Mouse (Mus musculus): ENCODE results near the gene Atp5j. TPM values are rescaled to one million over a fixed set of nuclear protein-coding genes. Genes with fewer than 3 reads are reported as not detected.
A peak's percentile ranks its signal among the peaks of the same experiment; 100 is the strongest.

The Atp5j gene
- polyA plus RNA-seq, 1 experiment = 421 TPM

- Histone ChIP-seq H3K27ac (ENCODE audit: insufficient read depth, low read length) (no peak overlapping the region), H3K27me3 (ENCODE audit: control insufficient read depth, insufficient read depth, low read length, poor library complexity, severe bottlenecking) (no peaks in the 10 kb centered on the region)
- TF ChIP-seq POLR2A (IDR thresholded peaks at IDR 0.05; ENCODE audit: insufficient read depth, low read length) (no peak), CTCF (IDR thresholded peaks at IDR 0.05; ENCODE audit: low read depth, low read length) (no peak), EP300 (IDR thresholded peaks at IDR 0.05; ENCODE audit: insufficient read depth, low read depth, low read length) (no peak)
Observed at GRCm38 (mm10) chr16:84875718-84876035, 40.3 kb upstream of the Atp5j start.

GRCm38 (mm10) chr16:84875012-84875717, 39.7 kb upstream of the Atp5j start:
- Histone ChIP-seq H3K27ac (ENCODE audit: insufficient read depth, low read length) (no peak overlapping the region), H3K27me3 (ENCODE audit: control insufficient read depth, insufficient read depth, low read length, poor library complexity, severe bottlenecking) (no peaks in the 10 kb centered on the region), H3K4me1 (ENCODE audit: control insufficient read depth, insufficient read depth, low read length) (no peaks in the 10 kb centered on the region), H3K9me3 (replicated peaks; ENCODE audit: control insufficient read depth, insufficient read depth, low read length, poor library complexity, severe bottlenecking) (no peaks in the 10 kb centered on the region), H3K36me3 (ENCODE audit: control insufficient read depth, insufficient read depth, low read length, poor library complexity, severe bottlenecking) (no peaks in the 10 kb centered on the region), H3K4me3 (ENCODE audit: low read depth, low read length) (no peak overlapping the region), H3K9ac (ENCODE audit: low read depth, poor library complexity, severe bottlenecking) (no peak overlapping the region)
- TF ChIP-seq POLR2A (IDR thresholded peaks at IDR 0.05; ENCODE audit: insufficient read depth, low read length) (no peak), CTCF (IDR thresholded peaks at IDR 0.05; ENCODE audit: low read depth, low read length) (no peak), EP300 (IDR thresholded peaks at IDR 0.05; ENCODE audit: insufficient read depth, low read depth, low read length) (no peak)

More at GRCm38 (mm10) chr16:84875718-84876035, 40.3 kb upstream of the Atp5j start:
- Histone ChIP-seq H3K9ac (ENCODE audit: low read depth, poor library complexity, severe bottlenecking) (no peak overlapping the region), H3K4me1 (ENCODE audit: control insufficient read depth, insufficient read depth, low read length) (no peaks in the 10 kb centered on the region), H3K36me3 (ENCODE audit: control insufficient read depth, insufficient read depth, low read length, poor library complexity, severe bottlenecking) (no peaks in the 10 kb centered on the region), H3K9me3 (replicated peaks; ENCODE audit: control insufficient read depth, insufficient read depth, low read length, poor library complexity, severe bottlenecking) (0 out of 2 replicates have a peak, but pooled peaks cover 1% of the 10 kb centered on the region), H3K4me3 (ENCODE audit: low read depth, low read length) (no peak overlapping the region)

- no peaks in the 10 kb centered on the region for H3K9me3 ChIP-seq (replicated peaks; ENCODE audit: control insufficient read depth, insufficient read depth, low read length, poor library complexity, severe bottlenecking)
- no peak overlapping the region for H3K4me3 ChIP-seq (ENCODE audit: low read depth, low read length)
- H3K9ac ChIP-seq (ENCODE audit: low read depth, poor library complexity, severe bottlenecking) = no peak overlapping the region
- no peaks in the 10 kb centered on the region for H3K36me3 ChIP-seq (ENCODE audit: control insufficient read depth, insufficient read depth, low read length, poor library complexity, severe bottlenecking)
- H3K27me3 ChIP-seq (ENCODE audit: control insufficient read depth, insufficient read depth, low read length, poor library complexity, severe bottlenecking) = no peaks in the 10 kb centered on the region
- H3K27ac ChIP-seq (ENCODE audit: insufficient read depth, low read length) = no peak overlapping the region
- no peak for TF ChIP-seq POLR2A (IDR thresholded peaks at IDR 0.05; ENCODE audit: insufficient read depth, low read length)
- H3K4me1 ChIP-seq (ENCODE audit: control insufficient read depth, insufficient read depth, low read length) = no peaks in the 10 kb centered on the region
Observed at GRCm38 (mm10) chr16:84873805-84874204, 38.4 kb upstream of the Atp5j start.

- H3K4me1 ChIP-seq (ENCODE audit: control insufficient read depth, insufficient read depth, low read length) = no peaks in the 10 kb centered on the region
- no peak overlapping the region for H3K27ac ChIP-seq (ENCODE audit: insufficient read depth, low read length)
- H3K27me3 ChIP-seq (ENCODE audit: control insufficient read depth, insufficient read depth, low read length, poor library complexity, severe bottlenecking) = no peaks in the 10 kb centered on the region
- no peak overlapping the region for H3K4me3 ChIP-seq (ENCODE audit: low read depth, low read length)
- no peaks in the 10 kb centered on the region for H3K9me3 ChIP-seq (replicated peaks; ENCODE audit: control insufficient read depth, insufficient read depth, low read length, poor library complexity, severe bottlenecking)
- H3K9ac ChIP-seq (ENCODE audit: low read depth, poor library complexity, severe bottlenecking) = no peak overlapping the region
- TF ChIP-seq POLR2A (IDR thresholded peaks at IDR 0.05; ENCODE audit: insufficient read depth, low read length) (no peak), EP300 (IDR thresholded peaks at IDR 0.05; ENCODE audit: insufficient read depth, low read depth, low read length) (no peak), CTCF (IDR thresholded peaks at IDR 0.05; ENCODE audit: low read depth, low read length) (no peak)
- peaks cover 15% of the 10 kb centered on the region for H3K36me3 ChIP-seq (ENCODE audit: control insufficient read depth, insufficient read depth, low read length, poor library complexity, severe bottlenecking)
Observed at GRCm38 (mm10) chr16:84864656-84865055, 29.2 kb upstream of the Atp5j start.

- H3K4me1 ChIP-seq (ENCODE audit: control insufficient read depth, insufficient read depth, low read length) = no peaks in the 10 kb centered on the region
- H3K27ac ChIP-seq (ENCODE audit: insufficient read depth, low read length) = no peak overlapping the region
- no peaks in the 10 kb centered on the region for H3K27me3 ChIP-seq (ENCODE audit: control insufficient read depth, insufficient read depth, low read length, poor library complexity, severe bottlenecking)
- H3K36me3 ChIP-seq (ENCODE audit: control insufficient read depth, insufficient read depth, low read length, poor library complexity, severe bottlenecking) = peaks cover 64% of the 10 kb centered on the region
- TF ChIP-seq EP300 (IDR thresholded peaks at IDR 0.05; ENCODE audit: insufficient read depth, low read depth, low read length) = no peak
- no peak for TF ChIP-seq POLR2A (IDR thresholded peaks at IDR 0.05; ENCODE audit: insufficient read depth, low read length)
- TF ChIP-seq CTCF (IDR thresholded peaks at IDR 0.05; ENCODE audit: low read depth, low read length) = no peak
- H3K9me3 ChIP-seq (replicated peaks; ENCODE audit: control insufficient read depth, insufficient read depth, low read length, poor library complexity, severe bottlenecking) = no peaks in the 10 kb centered on the region
- no peak overlapping the region for H3K9ac ChIP-seq (ENCODE audit: low read depth, poor library complexity, severe bottlenecking)
- no peak overlapping the region for H3K4me3 ChIP-seq (ENCODE audit: low read depth, low read length)
Observed at GRCm38 (mm10) chr16:84853492-84853891, 18.1 kb upstream of the Atp5j start.

- TF ChIP-seq EP300 (IDR thresholded peaks at IDR 0.05; ENCODE audit: insufficient read depth, low read depth, low read length) (no peak), POLR2A (IDR thresholded peaks at IDR 0.05; ENCODE audit: insufficient read depth, low read length) (no peak), CTCF (IDR thresholded peaks at IDR 0.05; ENCODE audit: low read depth, low read length) (no peak)
- Histone ChIP-seq H3K4me1 (ENCODE audit: control insufficient read depth, insufficient read depth, low read length) (peaks cover 2% of the 10 kb centered on the region), H3K9ac (ENCODE audit: low read depth, poor library complexity, severe bottlenecking) (no peak overlapping the region), H3K27ac (ENCODE audit: insufficient read depth, low read length) (0 out of 2 replicates have a peak overlapping the region, but pooled peaks have one; percentile 48), H3K36me3 (ENCODE audit: control insufficient read depth, insufficient read depth, low read length, poor library complexity, severe bottlenecking) (peaks cover 28% of the 10 kb centered on the region), H3K27me3 (ENCODE audit: control insufficient read depth, insufficient read depth, low read length, poor library complexity, severe bottlenecking) (no peaks in the 10 kb centered on the region), H3K4me3 (ENCODE audit: low read depth, low read length) (no peak overlapping the region), H3K9me3 (replicated peaks; ENCODE audit: control insufficient read depth, insufficient read depth, low read length, poor library complexity, severe bottlenecking) (no peaks in the 10 kb centered on the region)
Observed at GRCm38 (mm10) chr16:84838576-84838975, 3.2 kb upstream of the Atp5j start.
